Mouse (Mus musculus) cerebellum, adult 18-20 months (tissue): ENCODE measurements at regions not wholly inside any gene's neighbourhood (a gene's known extent, or its start where the extent isn't known, plus 50 kb on each side); places are given as distances from the start of the nearest gene placed in this dataset.
"Not testable (repeated sequence)": the region's sequence is repeated elsewhere in the genome, so short reads cannot be mapped to it uniquely, and the experiment has no call there.

Experiments
- DNase-seq, 2 experiments: peaks; one replicate each; pipeline ENCODE4 v3.0.0; 2021

DNA sequence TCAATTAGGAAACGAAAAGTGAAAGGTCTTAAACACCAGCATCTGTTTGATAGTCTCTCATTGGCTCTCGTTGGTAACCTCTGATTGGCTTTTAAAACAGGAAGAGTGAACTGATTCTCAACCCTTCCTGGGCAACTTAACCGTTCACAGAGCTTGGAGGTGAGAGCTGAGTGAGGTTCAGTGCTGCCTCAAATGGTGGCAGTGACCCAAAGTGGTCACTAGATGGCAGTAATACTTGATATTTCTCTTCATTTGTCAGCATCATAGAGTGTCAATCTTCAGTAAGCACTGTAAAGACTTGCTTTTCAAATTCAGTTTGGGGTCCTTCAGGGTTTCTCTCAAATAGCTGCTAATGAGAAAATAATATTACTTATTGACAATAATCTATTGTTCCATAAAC is 321.8 kb upstream of the Gdi2 start:
- peak; percentile 14 to 39 for DNase-seq

DNA sequence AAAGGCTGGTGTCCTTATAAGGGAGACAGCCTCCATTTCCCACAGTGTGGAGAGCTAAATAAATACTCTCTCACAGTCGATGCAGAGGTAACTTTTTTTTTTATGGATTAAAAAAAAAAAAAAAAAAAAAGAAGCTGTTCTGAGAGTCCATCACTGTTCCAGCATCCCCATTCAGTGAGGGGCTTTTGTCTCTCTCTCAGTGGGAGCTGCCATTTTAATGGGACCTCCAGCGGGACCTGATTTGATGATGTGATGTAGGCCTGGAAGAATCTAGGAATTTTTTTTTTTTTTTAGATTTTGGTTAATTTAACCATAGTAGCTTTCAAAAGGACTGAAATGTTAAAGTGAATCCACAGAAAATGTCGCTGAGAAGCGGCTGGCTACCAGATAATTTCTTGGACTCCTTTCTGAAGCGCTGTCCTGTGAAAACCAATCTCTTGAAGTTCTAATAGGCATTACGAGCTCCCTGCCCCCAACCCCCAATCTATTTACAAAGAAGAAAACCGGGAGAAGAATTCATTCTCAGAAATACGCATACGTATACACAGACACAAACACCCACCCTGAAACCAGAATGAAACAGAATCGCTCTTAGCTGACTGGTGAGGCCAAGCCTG is 316.8 kb upstream of the Gdi2 start:
- not testable (repeated sequence) for DNase-seq

DNA sequence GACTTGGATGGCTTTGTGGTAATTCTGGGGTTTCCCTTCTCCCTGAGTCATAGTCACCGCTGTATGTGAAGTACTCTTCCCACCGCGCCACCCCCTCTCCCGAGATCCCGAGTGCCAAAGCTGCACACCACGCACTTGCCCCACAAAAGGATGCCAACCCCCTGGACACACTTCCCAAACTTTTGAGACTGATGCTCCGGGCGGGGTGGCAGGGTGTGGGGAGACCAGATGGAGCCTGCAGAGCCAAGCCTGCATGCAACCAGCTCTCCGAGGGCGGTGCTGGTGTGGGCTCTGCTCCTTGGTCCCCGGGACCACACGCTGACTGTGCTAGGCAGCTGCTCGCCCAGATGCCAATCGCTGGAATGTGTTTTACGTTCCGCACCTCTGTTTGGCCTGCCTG is 316.2 kb upstream of the Gdi2 start:
- DNase-seq: no peak

DNA sequence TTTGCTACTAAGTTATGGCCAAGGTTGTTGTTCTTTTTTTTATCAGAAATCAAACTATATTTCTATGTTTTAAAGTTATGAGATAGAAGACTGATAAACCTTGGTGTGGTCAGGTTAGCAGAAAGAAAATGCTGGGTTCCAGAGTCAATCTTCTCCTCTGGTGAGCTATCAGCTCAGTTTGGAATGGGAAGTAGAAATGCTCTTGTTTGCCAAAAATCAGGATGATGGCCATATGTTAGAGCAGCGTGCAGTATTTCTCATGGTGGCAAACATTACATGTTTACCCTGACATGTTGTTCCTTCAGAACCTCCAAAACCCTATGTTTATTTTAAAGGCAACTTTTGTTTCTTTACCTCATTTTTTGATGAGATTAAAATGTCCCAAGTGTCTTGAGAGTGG is 279.5 kb upstream of the Gdi2 start:
- DNase-seq: peak in 1 of 2 experiments; percentile 8

DNA sequence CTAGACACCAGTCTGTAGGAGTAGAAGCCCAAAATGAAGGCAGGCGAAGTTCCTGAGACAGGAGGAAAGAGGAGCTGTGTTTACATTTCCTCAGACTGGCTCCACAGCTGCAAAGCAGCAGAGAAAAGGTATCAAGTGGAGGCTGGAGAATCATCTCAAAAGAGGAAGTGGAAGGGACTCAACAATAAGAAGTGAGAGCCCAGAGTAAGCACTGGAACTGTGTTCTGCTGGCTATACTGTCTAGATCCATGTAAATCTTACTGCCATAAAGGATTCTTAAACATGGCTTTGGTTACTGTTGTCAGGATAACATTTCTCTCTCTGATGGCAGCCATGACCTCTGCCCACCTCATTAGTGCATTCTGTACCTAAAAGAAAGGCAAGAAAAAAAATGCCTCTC is 261.7 kb upstream of the Gdi2 start:
- not testable (repeated sequence) for DNase-seq
